Mouse (Mus musculus) heart, postnatal 25 days (tissue): ENCODE measurements around the gene Anxa2. TPM values are rescaled to one million over a fixed set of nuclear protein-coding genes. Genes with fewer than 3 reads are reported as not detected.

Source experiments
- DNase-seq: peaks from one replicate; pipeline ENCODE4 v3.0.0; 2022; ENCODE audit warnings: low spot score
- intact Hi-C: fragments of 180-260 bp; cut with DNase I; formaldehyde crosslinking; loops from one replicate; pipeline ENCODE4 v1.15.1; 2025
- total RNA-seq, 2 experiments: library from RNA; stranded (reverse); gene quantifications; 2 replicates each; pipeline ENCODE4 v1.2.3; 2021

The Anxa2 gene
- total RNA-seq, 2 experiments from 2014 or later, result 95.4 to 104 TPM

- intact Hi-C loops, result loop anchor here (2.0 kb wide), 1 partner anchor 15 kb away; no protein-coding TSS in a partner anchor
Observed at GRCm38 (mm10) chr9:69457747-69458625, 4.6 kb downstream of the Anxa2 start.

GRCm38 (mm10) chr9:69458982-69459381 lies 5.6 kb downstream of the Anxa2 start:
- intact Hi-C loops, result no loop called here
- DNase-seq, result peak; percentile 49

More at GRCm38 (mm10) chr9:69457747-69458625, 4.6 kb downstream of the Anxa2 start:
- DNase-seq, result peak; percentile 67

GRCm38 (mm10) chr9:69459876-69460275 lies 6.5 kb downstream of the Anxa2 start:
- intact Hi-C loops, result no loop called here
- no peak for DNase-seq

- intact Hi-C loops, result no loop called here
- no peak for DNase-seq
Observed at GRCm38 (mm10) chr9:69463046-69463445, 9.6 kb downstream of the Anxa2 start.

GRCm38 (mm10) chr9:69464109-69464756 lies 10.8 kb downstream of the Anxa2 start:
- no peak for DNase-seq
- intact Hi-C loops, result no loop called here

- intact Hi-C loops, result no loop called here
- no peak for DNase-seq
Observed at GRCm38 (mm10) chr9:69466098-69466497, 12.7 kb downstream of the Anxa2 start.

- intact Hi-C loops, result no loop called here
- no peak for DNase-seq
Observed at GRCm38 (mm10) chr9:69467310-69467939, 14.0 kb downstream of the Anxa2 start.

- DNase-seq, result no peak
- intact Hi-C loops, result no loop called here
Observed at GRCm38 (mm10) chr9:69468991-69469390, 15.6 kb downstream of the Anxa2 start.

- intact Hi-C loops, result no loop called here
- no peak for DNase-seq
Observed at GRCm38 (mm10) chr9:69470362-69470761, 16.9 kb downstream of the Anxa2 start.

GRCm38 (mm10) chr9:69470921-69471320 lies 17.5 kb downstream of the Anxa2 start:
- intact Hi-C loops, result no loop called here
- DNase-seq, result no peak

- DNase-seq, result peak; percentile 72
- intact Hi-C loops, result loop anchor here (2.0 kb wide), 1 partner anchor 16 kb away; no protein-coding TSS in a partner anchor
Observed at GRCm38 (mm10) chr9:69472724-69473123, 19.3 kb downstream of the Anxa2 start.

GRCm38 (mm10) chr9:69475873-69476272 lies 22.5 kb downstream of the Anxa2 start:
- intact Hi-C loops, result loop anchor here (5.0 kb wide), 1 partner anchor 39 kb away; no protein-coding TSS in a partner anchor
- no peak for DNase-seq

GRCm38 (mm10) chr9:69477195-69477823 lies 23.9 kb downstream of the Anxa2 start:
- intact Hi-C loops, result loop anchor here (5.0 kb wide), 1 partner anchor 40 kb away; no protein-coding TSS in a partner anchor
- peak; percentile 45 for DNase-seq

- DNase-seq, result no peak
- intact Hi-C loops, result loop anchor here (5.0 kb wide), 1 partner anchor 41 kb away; no protein-coding TSS in a partner anchor
Observed at GRCm38 (mm10) chr9:69477824-69478222, 24.4 kb downstream of the Anxa2 start.

- DNase-seq, result peak; percentile 46
- intact Hi-C loops, result loop anchor here (1.0 kb wide), 1 partner anchor 61 kb away; no protein-coding TSS in a partner anchor
Observed at GRCm38 (mm10) chr9:69480344-69480743, 26.9 kb downstream of the Anxa2 start.

GRCm38 (mm10) chr9:69483811-69484210 lies 30.4 kb downstream of the Anxa2 start:
- DNase-seq, result no peak
- intact Hi-C loops, result no loop called here

- intact Hi-C loops, result no loop called here
Observed at GRCm38 (mm10) chr9:69486140-69486539, 32.7 kb downstream of the Anxa2 start.

GRCm38 (mm10) chr9:69488510-69488909 lies 35.1 kb downstream of the Anxa2 start:
- DNase-seq, result no peak
- intact Hi-C loops, result no loop called here

More at GRCm38 (mm10) chr9:69486140-69486539, 32.7 kb downstream of the Anxa2 start:
- DNase-seq, result no peak

GRCm38 (mm10) chr9:69488972-69489371 lies 35.6 kb downstream of the Anxa2 start:
- intact Hi-C loops, result no loop called here
- DNase-seq, result no peak

GRCm38 (mm10) chr9:69492809-69493208 lies 39.4 kb downstream of the Anxa2 start:
- DNase-seq, result no peak
- intact Hi-C loops, result no loop called here
